Mouse (Mus musculus) left cerebral cortex, adult 2 months (tissue): ENCODE measurements around the gene Ube2a. TPM values are rescaled to one million over a fixed set of nuclear protein-coding genes. Genes with fewer than 3 reads are reported as not detected.

Source experiments
- DNase-seq, 2 experiments: peaks; one replicate each; pipeline ENCODE4 v3.0.0; 2021 to 2022; ENCODE audit warnings: low spot score in 2 of 2, mixed read lengths in 1 of 2; ENCODE audit errors: extremely low spot score in 1 of 2
- H3K27ac ChIP-seq: fragments of 200-600 bp; 2 replicates; pipeline ENCODE4 v1.8.1; 2022
- H3K4me3 ChIP-seq: fragments of 200-600 bp; 2 replicates; pipeline ENCODE4 v1.8.1; 2022
- CTCF ChIP-seq: fragments of 200-600 bp; IDR thresholded peaks from 2 replicates; pipeline ENCODE4 v1.8.1; 2022; ENCODE audit warnings: antibody characterized with exemption, mild to moderate bottlenecking, moderate library complexity
- intact Hi-C: fragments of 180-260 bp; cut with DNase I; formaldehyde crosslinking; loops from one replicate; pipeline ENCODE4 v1.15.1; 2025
- total RNA-seq, 2 experiments: library from RNA; stranded (reverse); gene quantifications; 2 replicates each; pipeline ENCODE4 v1.2.3; 2021

Gene Ube2a
- total RNA-seq, 2 experiments from 2014 or later = 42.3 to 44.0 TPM

DNA sequence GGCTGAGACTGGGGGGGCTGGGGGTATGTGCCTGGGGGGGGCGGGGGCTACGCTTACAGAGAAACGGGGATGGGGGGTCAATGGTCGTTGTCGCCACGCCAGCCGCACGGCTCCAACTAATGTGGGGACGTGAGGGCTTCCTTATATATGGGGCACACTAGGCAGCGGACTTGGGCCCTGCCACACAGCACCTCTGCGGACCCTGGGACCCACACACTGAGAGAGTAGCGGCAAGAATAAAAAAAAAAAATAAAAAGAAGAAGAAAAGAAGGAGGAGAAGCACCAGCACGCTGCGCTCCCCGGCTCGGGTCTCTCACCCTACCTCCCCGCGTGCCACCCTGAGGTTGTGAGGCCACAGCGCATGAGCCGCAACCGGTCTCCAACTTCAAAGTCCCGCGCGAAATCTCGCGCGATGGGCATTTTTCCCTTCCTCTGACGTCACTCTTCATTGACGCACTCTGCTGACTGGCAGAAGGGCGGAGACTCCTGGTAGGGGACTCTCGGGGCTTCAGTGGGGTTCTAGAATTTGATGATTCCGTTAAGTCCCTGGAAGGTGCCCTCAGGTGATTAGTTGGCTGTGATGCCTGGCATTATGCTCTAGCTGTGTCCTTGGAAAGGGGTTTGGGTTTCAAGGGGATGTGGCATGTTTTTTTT, 29.5 kb downstream of the Ube2a start:
- H3K4me3 ChIP-seq = peak overlapping the region; percentile 58
- peak; percentile 91 for DNase-seq
- peak overlapping the region; percentile 85 for H3K27ac ChIP-seq
- intact Hi-C loops = loop anchor here (1.0 to 10.0 kb wide), 3 partner anchors 29 to 268 kb away; partner anchors contain the start of gene C330007P06Rik
- TF ChIP-seq CTCF = no peak; the same call in 1 of the 2 replicates

DNA sequence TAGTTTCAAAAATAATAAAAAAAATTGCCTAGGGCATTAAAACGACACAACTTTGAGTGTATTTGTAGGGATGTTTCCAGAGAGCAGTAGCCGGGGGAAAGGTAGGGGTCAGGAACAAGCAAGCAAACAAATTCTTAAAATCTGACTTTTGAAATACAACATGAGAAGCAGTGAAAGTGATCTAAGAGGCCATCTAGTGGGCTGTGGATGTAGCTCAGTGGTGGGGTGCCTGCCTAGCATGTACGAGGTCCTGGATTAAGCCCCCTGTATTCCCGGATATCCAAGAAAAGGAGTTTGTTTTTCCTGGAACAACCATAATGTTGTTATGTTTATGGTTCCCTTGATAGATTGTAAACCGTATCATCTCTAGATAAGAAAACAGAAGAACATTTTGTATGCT, 32.8 kb downstream of the Ube2a start:
- intact Hi-C loops = loop anchor here (10.0 kb wide), 1 partner anchor 272 kb away; no protein-coding TSS in a partner anchor

DNA sequence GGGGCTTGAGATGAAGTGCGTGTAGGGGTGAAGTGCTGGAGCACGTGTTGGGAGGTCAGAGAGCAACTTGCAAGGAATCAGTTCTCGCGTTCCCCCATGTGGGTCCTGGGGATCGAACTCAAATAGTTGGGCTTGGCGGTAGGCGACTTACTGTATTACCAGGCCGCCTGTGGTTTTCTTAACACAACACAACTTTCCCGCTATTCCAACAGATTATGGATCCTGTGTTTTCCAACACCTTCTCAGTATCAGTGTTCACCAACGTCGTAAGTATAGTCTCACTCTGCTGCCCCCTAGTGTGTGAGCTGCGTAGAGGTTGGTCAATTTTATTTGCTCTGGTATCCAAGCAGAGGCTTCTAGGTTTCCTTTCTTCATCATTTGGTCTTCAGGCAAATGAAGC, 37.6 kb downstream of the Ube2a start:
- peak; percentile 21 to 42 for DNase-seq
- Histone ChIP-seq H3K27ac (no peak overlapping the region), H3K4me3 (no peak overlapping the region)
- intact Hi-C loops = loop anchor here (5.0 to 10.0 kb wide), 3 partner anchors 111 to 407 kb away; no protein-coding TSS in a partner anchor
- peak; percentile 64 for TF ChIP-seq CTCF

More for the DNA sequence above, 32.8 kb downstream of the Ube2a start:
- no peak overlapping the region for H3K27ac ChIP-seq
- DNase-seq = no peak
- TF ChIP-seq CTCF = peak; percentile 48
- H3K4me3 ChIP-seq = no peak overlapping the region

DNA sequence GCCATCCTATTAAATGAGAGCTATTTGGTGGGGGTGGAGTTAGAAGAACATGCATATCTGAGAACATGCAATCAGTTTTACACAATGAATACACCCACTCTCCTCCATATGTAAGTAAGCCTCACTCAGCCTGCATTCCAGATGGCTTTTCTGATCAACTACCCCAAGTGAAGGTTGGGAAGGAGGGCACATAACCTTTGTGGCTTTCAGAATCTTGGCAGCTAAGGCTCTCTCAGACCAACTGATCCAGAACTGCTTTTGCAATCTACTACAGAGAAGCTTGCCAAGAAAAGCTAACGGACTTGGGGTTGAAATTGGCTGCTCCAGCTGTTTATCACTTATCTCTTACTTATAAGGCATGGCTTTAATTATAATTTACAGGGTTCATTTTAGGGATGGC, 44.0 kb downstream of the Ube2a start:
- TF ChIP-seq CTCF = no peak
- DNase-seq = no peak
- intact Hi-C loops = loop anchor here (10.0 kb wide), 1 partner anchor 413 kb away; no protein-coding TSS in a partner anchor
- no peak overlapping the region for H3K4me3 ChIP-seq
- H3K27ac ChIP-seq = no peak overlapping the region

DNA sequence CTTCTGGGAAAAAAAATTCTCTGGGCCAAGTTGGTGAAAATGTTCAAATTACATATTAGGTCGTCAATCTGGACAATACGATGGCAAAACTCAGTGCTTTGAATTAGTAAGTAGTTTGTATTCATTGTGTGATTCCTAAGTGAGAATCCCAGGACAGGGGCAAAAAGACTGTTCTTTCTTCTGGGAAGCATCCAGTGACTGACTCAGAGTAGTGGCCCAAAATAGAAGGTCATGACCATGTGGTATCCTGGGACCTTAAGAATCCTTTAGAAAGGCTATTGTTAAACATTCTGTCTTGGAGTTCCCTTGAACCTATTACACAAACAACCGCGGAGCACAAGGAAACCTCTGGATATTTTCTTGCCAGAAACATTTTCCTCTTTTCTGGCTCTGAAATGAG, 47.6 kb downstream of the Ube2a start:
- H3K27ac ChIP-seq = no peak overlapping the region
- no peak overlapping the region for H3K4me3 ChIP-seq
- intact Hi-C loops = no loop called here
- no peak for DNase-seq
- no peak for TF ChIP-seq CTCF

DNA sequence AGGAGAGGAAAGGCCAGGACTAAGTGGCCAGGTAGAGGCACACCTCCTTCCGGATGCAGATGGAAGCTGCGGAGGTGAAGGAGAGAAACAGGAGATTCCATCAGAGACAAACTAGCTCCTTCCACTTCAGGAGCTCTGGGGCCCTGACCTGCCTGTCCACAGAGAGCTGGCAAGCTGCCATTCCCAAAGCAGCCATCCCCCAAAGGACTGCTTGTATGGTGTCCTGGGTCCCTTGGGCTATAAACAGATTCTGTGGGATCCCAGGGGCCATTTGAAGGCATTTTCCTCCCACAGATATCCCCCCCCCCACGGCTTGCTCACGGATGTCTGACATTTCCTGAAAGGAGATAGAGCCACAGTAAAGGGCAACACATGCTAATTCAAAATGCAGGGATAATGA, 55.1 kb downstream of the Ube2a start:
- DNase-seq = peak in 1 of 2 experiments; percentile 17
- H3K27ac ChIP-seq = no peak overlapping the region
- H3K4me3 ChIP-seq = no peak overlapping the region
- TF ChIP-seq CTCF = no peak
- intact Hi-C loops = no loop called here

DNA sequence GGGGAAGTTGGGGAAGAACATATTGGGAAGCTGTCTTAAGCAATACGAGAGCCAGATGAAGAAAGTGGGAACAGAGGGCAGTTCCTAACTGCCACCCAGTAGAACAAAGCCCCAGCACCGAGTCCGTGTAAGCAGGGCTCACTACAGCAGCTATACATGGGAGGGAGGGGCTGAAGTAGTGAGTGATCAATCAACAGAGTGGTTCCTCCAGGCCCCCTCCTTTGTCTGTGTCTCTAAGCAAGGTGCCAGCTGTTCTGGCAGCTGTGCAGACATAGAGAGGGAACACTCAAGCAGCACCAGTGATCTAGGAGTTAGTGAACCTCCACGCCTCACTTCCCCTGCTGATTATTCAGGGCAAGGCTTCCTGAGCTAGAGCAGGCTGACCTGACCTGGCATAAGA, 56.0 kb downstream of the Ube2a start:
- no peak for DNase-seq

DNA sequence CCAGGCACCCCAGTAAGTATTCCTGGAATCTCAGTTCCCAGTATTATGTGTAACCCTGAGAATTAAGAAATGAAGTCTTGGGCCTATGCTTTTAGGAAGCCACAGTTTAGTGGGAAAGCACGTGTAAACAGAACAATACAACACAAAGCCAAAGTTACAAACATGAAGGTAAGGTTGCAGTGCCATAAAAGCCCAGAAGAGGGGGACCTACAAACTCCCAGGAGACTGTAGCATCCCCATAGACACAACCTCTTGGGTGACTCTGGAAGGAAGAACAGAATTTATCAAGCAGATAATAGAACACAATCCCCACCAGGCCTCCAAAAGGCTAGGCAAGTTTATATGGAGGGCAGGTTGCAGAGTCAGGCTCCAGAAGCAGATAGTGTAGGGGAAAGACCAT, 56.9 kb downstream of the Ube2a start:
- no peak overlapping the region for H3K4me3 ChIP-seq
- DNase-seq = no peak
- intact Hi-C loops = loop anchor here (2.0 kb wide), 1 partner anchor 92 kb away; no protein-coding TSS in a partner anchor
- H3K27ac ChIP-seq = no peak overlapping the region
- peak; percentile 49 for TF ChIP-seq CTCF

More for the DNA sequence above, 56.0 kb downstream of the Ube2a start:
- intact Hi-C loops = loop anchor here (2.0 kb wide), 1 partner anchor 93 kb away; no protein-coding TSS in a partner anchor
- TF ChIP-seq CTCF = no peak
- no peak overlapping the region for H3K27ac ChIP-seq
- no peak overlapping the region for H3K4me3 ChIP-seq

Other genes with a start within 250 kb of the Ube2a start
- gene Akap17b, start 228.5 kb upstream of the Ube2a start, total RNA-seq = 10 to 100 TPM; 12.3 to 13.1 TPM
- gene Slc25a43, start 130.2 kb upstream of the Ube2a start, total RNA-seq = under 1 TPM in 1 of 2 experiments, not detected in 1; 0.41 TPM
- 100 to 1,000 TPM; 302 to 310 TPM for gene Slc25a5, start 78.2 kb upstream of the Ube2a start, total RNA-seq
- 10 to 100 TPM; 36.6 to 37.7 TPM for gene C330007P06Rik, start 211 bp downstream of the Ube2a start, total RNA-seq
- gene Nkrf, start 29.0 kb downstream of the Ube2a start, total RNA-seq = 10 to 100 TPM; 34.8 to 34.9 TPM
- gene Sept6, start 117.9 kb downstream of the Ube2a start, total RNA-seq = 10 to 100 TPM; 56.9 to 59.2 TPM
- not detected for gene Sowahd, start 174.9 kb downstream of the Ube2a start, total RNA-seq
- 100 to 1,000 TPM; 244 to 245 TPM for gene Rpl39, start 211.5 kb downstream of the Ube2a start, total RNA-seq
- gene Upf3b, start 236.4 kb downstream of the Ube2a start, total RNA-seq = 10 to 100 TPM; 16.8 to 16.9 TPM